Mouse (Mus musculus) liver, embryonic 13.5 days (tissue): ENCODE results near the gene Olfr933. TPM values are rescaled to one million over a fixed set of nuclear protein-coding genes. Genes with fewer than 3 reads are reported as not detected.

Experiments used
- ATAC-seq: fragments of 200-750 bp; cut with Nextera tagmentation; 2 replicates; pipeline ENCODE4 v1.8.0; 2017; ENCODE audit warnings: low read depth, mild to moderate bottlenecking, moderate number of reproducible peaks, moderate library complexity
- DNase-seq: peaks from one replicate; pipeline ENCODE4 v3.0.0; 2022
- H3K27ac ChIP-seq: fragments of 300-500 bp; sonication (generic); 2 replicates; pipeline ENCODE4 v1.5.1; 2015; ENCODE audit warnings: moderate library complexity, mild to moderate bottlenecking, inconsistent platforms
- H3K27me3 ChIP-seq: fragments of 300-500 bp; sonication (generic); 2 replicates; pipeline ENCODE4 v1.6.1; 2015; ENCODE audit warnings: mild to moderate bottlenecking, inconsistent platforms
- H3K36me3 ChIP-seq: fragments of 300-500 bp; sonication (generic); 2 replicates; pipeline ENCODE4 v1.6.1; 2015; ENCODE audit warnings: mild to moderate bottlenecking, inconsistent platforms
- H3K4me1 ChIP-seq: fragments of 300-500 bp; sonication (generic); replicated peaks from 2 replicates; pipeline ENCODE4 v1.6.1; 2015; ENCODE audit warnings: inconsistent platforms
- H3K4me2 ChIP-seq: fragments of 300-500 bp; sonication (generic); 2 replicates; pipeline ENCODE4 v1.6.1; 2015; ENCODE audit warnings: inconsistent platforms, mild to moderate bottlenecking, moderate library complexity
- H3K4me3 ChIP-seq: fragments of 300-500 bp; sonication (generic); replicated peaks from 2 replicates; pipeline ENCODE4 v1.5.1; 2015; ENCODE audit warnings: mild to moderate bottlenecking, inconsistent platforms
- H3K9ac ChIP-seq: fragments of 300-500 bp; sonication (generic); 2 replicates; pipeline ENCODE4 v1.6.1; 2015; ENCODE audit warnings: mild to moderate bottlenecking, inconsistent platforms
- H3K9me3 ChIP-seq: fragments of 300-500 bp; sonication (generic); replicated peaks from 2 replicates; pipeline ENCODE4 v1.6.1; 2016; ENCODE audit warnings: inconsistent platforms
- WGBS: fragments of 180-500 bp; shearing (Covaris S2); methylation state at CpG from one replicate; pipeline ENCODE4 v1.1.7; 2015; ENCODE audit not compliant: insufficient replicate concordance; 5-methylcytosine and 5-hydroxymethylcytosine counted together
- polyA plus RNA-seq: library from polyadenylated mRNA; unstranded; fragments of >200 nt; fragmentation: Nextera tagmentation; extraction: Ambion mirVana; gene quantifications from 2 replicates; pipeline ENCODE4 v1.2.1, GENCODE M21; 2015

Gene Olfr933
- polyA plus RNA-seq = not detected in 2 replicates

- H3K4me2 ChIP-seq = no peak within 1 kb of the TSS
- no peak within 1 kb of the TSS for H3K4me3 ChIP-seq
- 50% methylated on average over 4 of the region's 4 CpGs for WGBS
- H3K9ac ChIP-seq = no peak within 1 kb of the TSS
- H3K27ac ChIP-seq = no peak within 1 kb of the TSS
- no peaks in the 10 kb centered on the region for H3K4me1 ChIP-seq
- ATAC-seq (no peak), DNase-seq (no peak)
- no peaks in the 10 kb centered on the region for H3K36me3 ChIP-seq
- no peaks in the 10 kb centered on the region for H3K9me3 ChIP-seq
- no peaks in the 10 kb centered on the region for H3K27me3 ChIP-seq
Measured at GRCm38 (mm10) chr9:38972013-38972412, at the start of gene Olfr933. Olfr933 (plus strand) TSS chr9:38972313.

DNA sequence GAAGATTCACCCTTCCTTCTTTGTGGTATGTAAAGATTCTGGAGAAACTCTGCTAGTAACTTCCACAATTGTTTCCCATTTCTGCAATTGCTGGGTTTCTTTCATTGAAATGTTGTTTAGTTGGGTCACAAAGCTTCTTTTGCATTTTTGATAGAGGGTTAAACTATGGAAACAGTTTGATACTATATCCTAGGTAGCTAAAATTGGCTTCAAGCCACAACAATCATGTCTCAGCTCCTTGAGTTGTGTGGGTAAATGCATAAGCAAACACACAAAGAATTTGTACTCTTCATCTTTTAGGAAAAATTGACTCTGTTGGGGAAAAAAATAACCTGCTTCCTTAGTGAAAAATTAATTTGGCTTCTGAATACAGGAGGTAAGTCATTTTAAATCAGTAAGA, 42.6 kb upstream of the Olfr933 start, which contains the start of gene Olfr930:
Gene Olfr930, plus strand, starts transcription at position 301 of the 400 bp plus-strand sequence.
- DNase-seq (no peak), ATAC-seq (no peak)
- H3K4me3 ChIP-seq = no peak within 1 kb of the TSS
- no peak within 1 kb of the TSS for H3K9ac ChIP-seq
- H3K9me3 ChIP-seq = no peaks in the 10 kb centered on the region
- H3K27ac ChIP-seq = no peak within 1 kb of the TSS
- no peak within 1 kb of the TSS for H3K4me2 ChIP-seq
- H3K4me1 ChIP-seq = no peaks in the 10 kb centered on the region
- no peaks in the 10 kb centered on the region for H3K27me3 ChIP-seq
- H3K36me3 ChIP-seq = no peaks in the 10 kb centered on the region

DNA sequence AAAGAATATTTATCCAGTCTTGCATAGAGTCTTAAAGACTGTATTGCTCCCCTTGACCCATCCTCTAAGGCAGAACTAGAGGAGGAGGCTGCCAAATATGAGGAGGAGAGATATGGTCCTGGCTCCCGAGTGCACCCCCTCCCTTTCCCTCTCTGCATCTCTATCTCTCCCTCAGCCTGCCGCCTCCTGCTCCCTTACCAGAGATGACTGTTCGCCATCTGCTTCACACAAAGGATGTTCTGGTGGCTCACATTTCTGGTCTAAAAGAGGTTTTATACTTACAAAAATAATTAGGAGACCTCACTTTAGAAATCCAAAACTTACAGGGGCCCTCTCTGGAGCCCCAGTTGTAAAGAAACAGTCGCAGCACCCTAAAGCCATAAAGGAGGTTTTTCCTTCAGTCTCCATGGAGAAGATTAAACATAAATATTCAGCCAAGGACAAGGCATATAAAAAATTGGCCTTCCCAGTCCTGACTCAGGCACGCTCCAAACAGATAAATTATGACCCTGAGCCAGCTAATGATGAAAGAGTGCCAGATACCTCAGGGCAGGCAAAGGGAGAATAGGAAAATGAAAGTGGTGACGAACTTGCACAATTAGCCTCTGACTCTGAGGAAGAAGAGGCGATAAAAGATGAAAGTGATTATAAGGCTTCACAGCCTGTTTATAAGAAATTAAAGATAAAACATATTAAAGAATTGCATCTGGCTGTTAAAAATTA, 18.6 kb upstream of the Olfr933 start:
- no peak overlapping the region for H3K27ac ChIP-seq
- DNase-seq = no peak
- no peak for ATAC-seq
- no peak overlapping the region for H3K4me3 ChIP-seq
- no peak overlapping the region for H3K9ac ChIP-seq
- H3K27me3 ChIP-seq = no peaks in the 10 kb centered on the region
- no peak overlapping the region for H3K4me2 ChIP-seq
- H3K4me1 ChIP-seq = no peaks in the 10 kb centered on the region
- 57% methylated on average over 7 of the region's 7 CpGs for WGBS
- no peaks in the 10 kb centered on the region for H3K36me3 ChIP-seq
- no peaks in the 10 kb centered on the region for H3K9me3 ChIP-seq

DNA sequence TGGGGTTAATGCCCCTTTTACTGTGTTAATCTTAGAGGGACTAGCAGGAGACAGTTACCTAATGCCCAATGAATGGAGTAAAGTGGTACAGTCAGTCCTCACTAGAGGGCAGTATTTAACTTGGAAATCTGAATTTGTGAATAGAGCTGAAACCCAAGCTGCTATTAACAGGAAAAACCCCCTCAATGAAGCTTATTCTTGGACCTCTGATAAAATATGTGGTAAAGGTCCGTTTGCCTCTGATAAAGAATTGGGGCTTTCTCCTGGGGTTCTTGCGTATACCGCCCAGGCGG, 18.0 kb upstream of the Olfr933 start:
- no peak for DNase-seq
- H3K27me3 ChIP-seq = no peaks in the 10 kb centered on the region
- H3K27ac ChIP-seq = no peak overlapping the region
- H3K4me3 ChIP-seq = no peak overlapping the region
- no peaks in the 10 kb centered on the region for H3K9me3 ChIP-seq
- H3K4me1 ChIP-seq = no peaks in the 10 kb centered on the region
- no peak overlapping the region for H3K4me2 ChIP-seq
- ATAC-seq = no peak
- no peak overlapping the region for H3K9ac ChIP-seq
- WGBS = 63% methylated on average over 4 of the region's 4 CpGs
- H3K36me3 ChIP-seq = no peaks in the 10 kb centered on the region

DNA sequence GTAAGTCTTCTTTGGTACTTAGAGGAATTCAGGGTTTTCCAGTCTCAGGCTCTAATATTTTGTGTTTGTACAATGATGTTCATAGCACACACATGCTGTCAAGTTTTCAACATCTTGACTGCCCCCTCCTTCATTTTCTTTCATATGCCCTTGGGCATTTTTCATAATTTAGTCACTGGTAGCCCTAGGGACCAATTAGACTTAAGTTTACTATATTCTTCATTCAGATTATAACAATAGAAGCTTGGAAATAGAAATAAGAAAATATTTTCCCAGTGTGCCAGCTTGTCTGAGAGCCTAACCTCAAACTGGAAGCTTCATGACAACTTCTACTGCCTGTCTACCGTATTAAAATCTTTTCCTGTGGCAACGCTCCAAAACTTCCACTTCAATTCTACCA, 16.1 kb downstream of the Olfr933 start, which contains the start of gene Olfr934:
Gene Olfr934, minus strand, starts transcription at position 101 of the 400 bp plus-strand sequence.
- no peak for DNase-seq
- no peaks in the 10 kb centered on the region for H3K9me3 ChIP-seq
- H3K9ac ChIP-seq = no peak within 1 kb of the TSS
- H3K27ac ChIP-seq = no peak within 1 kb of the TSS
- no peaks in the 10 kb centered on the region for H3K36me3 ChIP-seq
- 72% methylated on average over 2 of the region's 2 CpGs for WGBS
- H3K27me3 ChIP-seq = no peaks in the 10 kb centered on the region
- no peak within 1 kb of the TSS for H3K4me3 ChIP-seq
- ATAC-seq = no peak
- no peak within 1 kb of the TSS for H3K4me2 ChIP-seq
- H3K4me1 ChIP-seq = no peaks in the 10 kb centered on the region

DNA sequence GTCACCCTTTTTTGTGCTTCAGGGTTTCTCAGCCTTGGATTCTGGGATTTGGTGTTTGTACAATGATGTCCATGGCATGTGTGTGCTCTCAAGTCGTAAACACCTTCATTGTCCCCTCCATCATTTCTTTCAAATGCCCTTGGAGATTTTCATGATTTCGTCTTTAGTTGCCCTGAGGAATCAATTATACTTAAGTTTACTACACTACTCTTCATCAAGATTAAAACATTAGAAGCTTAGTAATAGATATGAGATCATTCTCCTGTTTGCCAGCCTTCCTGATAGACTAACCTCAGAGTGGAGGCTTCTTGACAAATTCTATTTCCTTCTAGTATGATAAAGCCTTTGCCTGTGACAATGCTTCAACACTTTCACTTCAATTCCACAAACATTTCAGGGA, 27.5 kb downstream of the Olfr933 start, which contains the start of gene Olfr935:
Gene Olfr935, minus strand, starts transcription at position 101 of the 400 bp plus-strand sequence.
- no peaks in the 10 kb centered on the region for H3K4me1 ChIP-seq

DNA sequence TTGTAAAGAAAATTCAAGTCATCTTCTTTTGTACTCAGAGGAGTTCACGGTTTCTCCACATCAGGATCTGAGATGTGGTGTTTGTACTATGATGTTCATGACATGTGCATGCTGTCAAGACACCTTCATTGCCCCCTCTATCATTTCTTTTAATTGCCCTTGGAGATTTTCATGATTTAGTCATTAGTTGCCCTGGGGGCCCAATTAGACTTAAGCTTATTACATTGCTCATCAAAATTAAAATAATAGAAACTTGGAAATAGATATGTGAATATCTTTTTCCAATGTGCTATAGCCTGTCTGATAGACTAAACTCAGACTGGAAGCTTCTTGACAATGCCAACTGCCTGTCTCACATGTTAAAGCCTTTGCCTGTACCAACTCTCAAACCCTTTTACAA, 51.2 kb downstream of the Olfr933 start, which contains the start of gene Olfr146:
Gene Olfr146, minus strand, starts transcription at position 101 of the 400 bp plus-strand sequence.
- Histone ChIP-seq H3K4me1 (no peaks in the 10 kb centered on the region), H3K36me3 (no peaks in the 10 kb centered on the region), H3K27ac (no peak within 1 kb of the TSS), H3K4me2 (no peak within 1 kb of the TSS), H3K27me3 (no peaks in the 10 kb centered on the region), H3K9ac (no peak within 1 kb of the TSS), H3K9me3 (no peaks in the 10 kb centered on the region), H3K4me3 (no peak within 1 kb of the TSS)
- WGBS = 55% methylated on average over 1 of the region's 1 CpGs
- no peak for DNase-seq
- ATAC-seq = no peak

More for the DNA sequence above, 27.5 kb downstream of the Olfr933 start, which contains the start of gene Olfr935:
- Histone ChIP-seq H3K9me3 (no peaks in the 10 kb centered on the region), H3K4me3 (no peak within 1 kb of the TSS), H3K27ac (no peak within 1 kb of the TSS), H3K9ac (no peak within 1 kb of the TSS), H3K36me3 (no peaks in the 10 kb centered on the region), H3K4me2 (no peak within 1 kb of the TSS), H3K27me3 (no peaks in the 10 kb centered on the region)
- ATAC-seq (no peak), DNase-seq (no peak)
- 45% methylated on average over 2 of the region's 2 CpGs for WGBS

Other genes starting within 250 kb of the Olfr933 start
- 0.02 TPM in 2 replicates for gene Olfr920, start 220.0 kb upstream of the Olfr933 start, polyA plus RNA-seq
- not detected in 2 replicates for gene Olfr921, start 199.2 kb upstream of the Olfr933 start, polyA plus RNA-seq
- gene Olfr922, start 157.7 kb upstream of the Olfr933 start, polyA plus RNA-seq = not detected in 2 replicates
- gene Olfr923, start 145.8 kb upstream of the Olfr933 start, polyA plus RNA-seq = not detected in 2 replicates
- not detected in 2 replicates for gene Olfr924, start 127.9 kb upstream of the Olfr933 start, polyA plus RNA-seq
- gene Olfr26, start 117.3 kb upstream of the Olfr933 start, polyA plus RNA-seq = not detected in 2 replicates
- not detected in 2 replicates for gene Olfr926, start 95.2 kb upstream of the Olfr933 start, polyA plus RNA-seq
- gene Olfr930, start 42.5 kb upstream of the Olfr933 start, polyA plus RNA-seq = not detected in 2 replicates
- gene Olfr934, start 16.0 kb downstream of the Olfr933 start, polyA plus RNA-seq = not detected in 2 replicates
- gene Olfr935, start 27.4 kb downstream of the Olfr933 start, polyA plus RNA-seq = not detected in 2 replicates
- gene Olfr146, start 51.1 kb downstream of the Olfr933 start, polyA plus RNA-seq = not detected in 2 replicates
- not detected in 2 replicates for gene Olfr937, start 92.6 kb downstream of the Olfr933 start, polyA plus RNA-seq
- gene Olfr938, start 106.6 kb downstream of the Olfr933 start, polyA plus RNA-seq = not detected in 2 replicates
- not detected in 2 replicates for gene Olfr27, start 155.8 kb downstream of the Olfr933 start, polyA plus RNA-seq
- gene Olfr943, start 194.0 kb downstream of the Olfr933 start, polyA plus RNA-seq = not detected in 2 replicates
- not detected in 2 replicates for gene Olfr944, start 229.6 kb downstream of the Olfr933 start, polyA plus RNA-seq